In the genomic region with DNA sequence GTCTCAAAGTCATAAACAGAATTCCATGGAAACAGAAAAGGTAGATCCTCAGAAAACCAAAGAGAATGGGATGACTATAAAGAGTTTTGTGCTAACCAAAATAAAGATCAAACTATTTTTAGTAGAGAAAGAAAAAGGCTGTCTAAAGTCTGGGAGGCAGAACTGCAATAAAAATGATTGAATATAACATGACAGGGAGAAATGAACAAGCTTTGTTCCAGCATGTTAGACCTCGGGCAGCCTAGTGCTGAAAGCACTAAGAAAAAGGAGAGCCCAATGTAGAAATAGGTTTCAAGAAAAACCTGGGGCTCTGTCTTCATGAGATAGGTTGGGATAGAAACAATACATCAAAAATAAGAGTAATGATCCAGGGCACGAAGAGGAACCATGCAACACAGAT, we compare ENCODE assay signal across 32 mouse cellular contexts.
"Had no signal": no experiment of that assay in that cellular context is flagged by ENCODE, and none has a peak within 500 bp of the region (broad histone marks: within the 10 kb centered on the region; RNA-seq: fewer than 3 reads in every experiment).

No protein-coding gene starts in this region.

- H3K36me3 ChIP-seq: limb, embryonic 12.5 days; limb, embryonic 13.5 days; limb, embryonic 15.5 days; liver, embryonic 12.5 days; liver, embryonic 13.5 days; liver, embryonic 15.5 days; lung, embryonic 15.5 days; midbrain, embryonic 10.5 days; midbrain, embryonic 12.5 days; midbrain, embryonic 13.5 days; midbrain, embryonic 15.5 days; neural tube, embryonic 12.5 days; neural tube, embryonic 13.5 days had no signal

- H3K27ac ChIP-seq: limb, embryonic 12.5 days; limb, embryonic 13.5 days; limb, embryonic 15.5 days; liver, embryonic 12.5 days; liver, embryonic 13.5 days; liver, embryonic 14.5 days; liver, embryonic 15.5 days; lung, embryonic 15.5 days; macrophage; midbrain, embryonic 10.5 days; midbrain, embryonic 12.5 days; midbrain, embryonic 13.5 days; midbrain, embryonic 15.5 days; neural tube, embryonic 12.5 days; neural tube, embryonic 13.5 days had no signal

- H3K4me1 ChIP-seq: limb, embryonic 12.5 days; limb, embryonic 13.5 days; limb, embryonic 15.5 days; liver, embryonic 12.5 days; liver, embryonic 13.5 days; liver, embryonic 15.5 days; lung, embryonic 15.5 days; megakaryocyte, embryonic 14.5 days; midbrain, embryonic 10.5 days; midbrain, embryonic 12.5 days; midbrain, embryonic 13.5 days; midbrain, embryonic 15.5 days; neural tube, embryonic 12.5 days; neural tube, embryonic 13.5 days had no signal

- DNase-seq: left cerebral cortex, postnatal 4 days; liver; liver, embryonic 13.5 days; liver, postnatal 0 days; lung, adult 18-20 months; lung, adult 2 months; lung, embryonic 14.5 days; lung, postnatal 10 days; lung, postnatal 14 days; lung, postnatal 36 days; lung, postnatal 4 days; midbrain, embryonic 14.5 days had no signal

- H3K4me3 ChIP-seq: limb, embryonic 12.5 days; limb, embryonic 13.5 days; limb, embryonic 15.5 days; liver, embryonic 12.5 days; liver, embryonic 13.5 days; liver, embryonic 15.5 days; lung, embryonic 15.5 days; megakaryocyte, embryonic 14.5 days; midbrain, embryonic 10.5 days; midbrain, embryonic 12.5 days; midbrain, embryonic 13.5 days; midbrain, embryonic 15.5 days; myocyte; neural tube, embryonic 12.5 days; neural tube, embryonic 13.5 days had no signal

- H3K9me3 ChIP-seq: limb, embryonic 12.5 days; limb, embryonic 13.5 days; limb, embryonic 15.5 days; liver, embryonic 12.5 days; liver, embryonic 13.5 days; liver, embryonic 15.5 days; lung, embryonic 15.5 days; midbrain, embryonic 10.5 days; midbrain, embryonic 12.5 days; midbrain, embryonic 13.5 days; midbrain, embryonic 15.5 days; neural tube, embryonic 12.5 days; neural tube, embryonic 13.5 days had no signal

- H3K9ac ChIP-seq: limb, embryonic 12.5 days; limb, embryonic 13.5 days; limb, embryonic 15.5 days; liver, embryonic 12.5 days; liver, embryonic 13.5 days; liver, embryonic 14.5 days; liver, embryonic 15.5 days; liver, postnatal 0 days; lung, embryonic 14.5 days; lung, embryonic 15.5 days; midbrain, embryonic 12.5 days; midbrain, embryonic 13.5 days; midbrain, embryonic 15.5 days; neural tube, embryonic 12.5 days; neural tube, embryonic 13.5 days had no signal

- ATAC-seq: liver, embryonic 12.5 days; liver, postnatal 0 days; lung, postnatal 0 days; midbrain, embryonic 13.5 days; midbrain, embryonic 15.5 days; midbrain, embryonic 16.5 days had no signal

- H3K4me2 ChIP-seq: limb, embryonic 12.5 days; limb, embryonic 13.5 days; limb, embryonic 15.5 days; liver, embryonic 11.5 days; liver, embryonic 12.5 days; liver, embryonic 13.5 days; liver, embryonic 15.5 days; lung, embryonic 14.5 days; lung, embryonic 15.5 days; midbrain, embryonic 11.5 days; midbrain, embryonic 12.5 days; midbrain, embryonic 13.5 days; midbrain, embryonic 15.5 days; neural tube, embryonic 12.5 days; neural tube, embryonic 13.5 days had no signal

- H3K27me3 ChIP-seq: limb, embryonic 12.5 days; limb, embryonic 13.5 days; limb, embryonic 15.5 days; liver, embryonic 12.5 days; liver, embryonic 13.5 days; liver, embryonic 15.5 days; lung, embryonic 15.5 days; megakaryocyte, embryonic 14.5 days; midbrain, embryonic 12.5 days; midbrain, embryonic 13.5 days; midbrain, embryonic 15.5 days; neural tube, embryonic 12.5 days; neural tube, embryonic 13.5 days had no signal
